Mouse (Mus musculus) midbrain, embryonic 12.5 days (tissue): ENCODE data around the gene Zc3h15. TPM values are rescaled to one million over a fixed set of nuclear protein-coding genes. Genes with fewer than 3 reads are reported as not detected.

ENCODE experiments used
- ATAC-seq: fragments of 200-750 bp; cut with Nextera tagmentation; 2 replicates; pipeline ENCODE4 v1.8.0; 2017; ENCODE audit warnings: low read depth, moderate TSS enrichment, moderate library complexity; ENCODE audit not compliant: low FRiP score
- H3K27ac ChIP-seq: fragments of 300-500 bp; sonication (generic); replicated peaks from 2 replicates; pipeline ENCODE4 v1.5.1; 2016; ENCODE audit warnings: mild to moderate bottlenecking
- H3K27me3 ChIP-seq: fragments of 300-500 bp; sonication (generic); 2 replicates; pipeline ENCODE4 v1.6.1; 2016; ENCODE audit warnings: mild to moderate bottlenecking
- H3K36me3 ChIP-seq: fragments of 300-500 bp; sonication (generic); 2 replicates; pipeline ENCODE4 v1.6.1; 2016
- H3K4me1 ChIP-seq: fragments of 300-500 bp; sonication (generic); 2 replicates; pipeline ENCODE4 v1.6.1; 2016
- H3K4me2 ChIP-seq: fragments of 300-500 bp; sonication (generic); replicated peaks from 2 replicates; pipeline ENCODE4 v1.6.1; 2016; ENCODE audit warnings: mild to moderate bottlenecking, moderate library complexity
- H3K4me3 ChIP-seq: fragments of 300-500 bp; sonication (generic); 2 replicates; pipeline ENCODE4 v1.5.1; 2016; ENCODE audit warnings: mild to moderate bottlenecking
- H3K9ac ChIP-seq: fragments of 300-500 bp; sonication (generic); replicated peaks from 2 replicates; pipeline ENCODE4 v1.6.1; 2016; ENCODE audit warnings: mild to moderate bottlenecking, moderate library complexity
- H3K9me3 ChIP-seq: fragments of 300-500 bp; sonication (generic); 2 replicates; pipeline ENCODE4 v1.6.1; 2016; ENCODE audit warnings: mild to moderate bottlenecking
- WGBS: fragments of 180-500 bp; shearing (Covaris S2); methylation state at CpG from one replicate; pipeline ENCODE4 v1.1.7; 2016; 5-methylcytosine and 5-hydroxymethylcytosine counted together
- polyA plus RNA-seq: library from polyadenylated mRNA; unstranded; fragments of >200 nt; fragmentation: Nextera tagmentation; extraction: Ambion mirVana; gene quantifications from 2 replicates; pipeline ENCODE4 v1.2.1, GENCODE M21; 2016

Gene Zc3h15
- 180 and 184 TPM in 2 replicates for polyA plus RNA-seq

- WGBS = under 1% methylated on average over 98 of the region's 100 CpGs
- H3K4me3 ChIP-seq = peak within 1 kb of the TSS; percentile 97
- ATAC-seq = peak; percentile 99
- H3K9me3 ChIP-seq = no peaks in the 10 kb centered on the region
- peaks cover 22% of the 10 kb centered on the region; the same call in 1 of the 2 replicates for H3K4me1 ChIP-seq
- H3K9ac ChIP-seq = peak within 1 kb of the TSS; percentile 92
- peak within 1 kb of the TSS; percentile 80 for H3K4me2 ChIP-seq
- peak within 1 kb of the TSS; percentile 87 for H3K27ac ChIP-seq
- H3K27me3 ChIP-seq = no peaks in the 10 kb centered on the region
- no peaks in the 10 kb centered on the region for H3K36me3 ChIP-seq
Measured at GRCm38 (mm10) chr2:83644276-83645252, at the start of gene Zc3h15. Gene Zc3h15, plus strand, starts transcription at chr2:83644435.

DNA sequence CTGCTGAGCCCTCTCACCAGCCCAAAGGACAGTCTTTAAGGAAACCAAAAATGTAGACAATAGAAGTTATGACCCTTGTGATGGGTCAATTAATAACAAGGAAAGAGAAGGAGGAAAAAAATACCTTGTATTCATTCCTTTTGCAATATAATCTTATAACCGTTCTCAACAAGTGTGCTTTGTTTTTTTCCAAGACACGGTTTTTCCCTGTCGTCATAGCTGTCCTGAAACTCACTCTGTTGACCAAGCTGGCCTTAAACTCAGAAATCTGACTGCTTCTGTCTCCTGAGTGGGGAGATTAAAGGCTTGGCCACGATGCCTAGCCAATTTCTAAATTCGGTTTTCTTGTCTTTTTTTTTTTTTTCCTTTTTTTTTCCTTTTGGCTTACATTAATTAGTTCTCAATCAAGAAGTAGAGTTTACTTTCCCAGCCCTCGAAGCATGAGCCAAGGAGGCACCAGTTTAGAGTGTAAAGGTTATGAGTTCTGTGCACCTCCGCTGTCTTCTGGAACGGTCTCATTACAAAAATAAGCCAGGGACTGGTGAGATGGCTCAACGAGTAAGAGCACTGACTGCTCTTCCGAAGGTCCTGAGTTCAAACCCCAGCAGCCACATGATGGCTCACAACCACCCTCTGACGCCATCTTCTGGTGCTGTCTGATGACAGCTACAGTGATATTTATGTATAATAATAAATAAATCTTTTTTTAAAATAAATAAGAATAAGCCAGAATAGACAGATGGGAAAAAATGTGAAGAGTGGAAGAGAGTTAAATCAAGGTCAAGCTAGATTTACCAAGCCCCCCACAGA is 23.5 kb upstream of the Zc3h15 start:
- no peak for ATAC-seq
- H3K4me3 ChIP-seq = no peak overlapping the region
- no peak overlapping the region for H3K4me2 ChIP-seq
- H3K36me3 ChIP-seq = no peaks in the 10 kb centered on the region
- H3K9me3 ChIP-seq = no peaks in the 10 kb centered on the region
- no peak overlapping the region for H3K27ac ChIP-seq
- no peaks in the 10 kb centered on the region for H3K4me1 ChIP-seq
- 90% methylated on average over 11 of the region's 11 CpGs for WGBS
- H3K9ac ChIP-seq = no peak overlapping the region
- H3K27me3 ChIP-seq = no peaks in the 10 kb centered on the region

- WGBS = 87% methylated on average over 4 of the region's 4 CpGs
Measured at GRCm38 (mm10) chr2:83621511-83621910, 22.7 kb upstream of the Zc3h15 start.

GRCm38 (mm10) chr2:83622792-83623191 is 21.4 kb upstream of the Zc3h15 start:
- H3K4me2 ChIP-seq = no peak overlapping the region

More at GRCm38 (mm10) chr2:83621511-83621910, 22.7 kb upstream of the Zc3h15 start:
- Histone ChIP-seq H3K36me3 (no peaks in the 10 kb centered on the region), H3K4me1 (no peaks in the 10 kb centered on the region), H3K9ac (no peak overlapping the region), H3K4me3 (no peak overlapping the region), H3K9me3 (no peaks in the 10 kb centered on the region), H3K27ac (no peak overlapping the region), H3K4me2 (no peak overlapping the region), H3K27me3 (no peaks in the 10 kb centered on the region; the same call in 1 of the 2 replicates)
- no peak for ATAC-seq

DNA sequence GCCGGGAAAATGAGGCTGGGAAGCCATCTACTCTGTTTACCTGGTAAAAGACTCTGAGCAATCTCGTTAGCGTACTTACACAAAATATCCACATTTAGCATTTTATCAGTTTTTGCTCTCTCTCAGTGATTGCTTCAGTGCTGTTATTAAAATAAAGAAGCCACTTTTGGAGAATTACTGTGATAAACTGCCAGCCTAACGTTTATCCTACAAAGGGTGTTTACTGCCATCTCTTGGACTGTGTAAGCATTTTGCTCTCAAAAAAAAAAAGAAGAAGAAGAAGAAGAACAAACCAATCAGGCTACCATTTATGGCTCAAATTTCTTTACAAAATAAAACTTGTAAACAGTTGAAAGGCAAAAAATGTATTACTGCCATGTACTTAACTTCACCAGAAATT is 20.2 kb upstream of the Zc3h15 start:
- H3K9me3 ChIP-seq = no peaks in the 10 kb centered on the region
- ATAC-seq = no peak
- H3K36me3 ChIP-seq = no peaks in the 10 kb centered on the region
- WGBS = 81% methylated on average over 4 of the region's 4 CpGs
- H3K9ac ChIP-seq = no peak overlapping the region
- no peak overlapping the region for H3K4me3 ChIP-seq
- no peaks in the 10 kb centered on the region; the same call in 1 of the 2 replicates for H3K27me3 ChIP-seq
- no peaks in the 10 kb centered on the region for H3K4me1 ChIP-seq
- no peak overlapping the region for H3K27ac ChIP-seq
- no peak overlapping the region for H3K4me2 ChIP-seq

More at GRCm38 (mm10) chr2:83622792-83623191, 21.4 kb upstream of the Zc3h15 start:
- no peaks in the 10 kb centered on the region for H3K9me3 ChIP-seq
- 0 out of 2 replicates have a peak, but pooled peaks have one; percentile 44 for ATAC-seq
- H3K36me3 ChIP-seq = no peaks in the 10 kb centered on the region
- H3K27ac ChIP-seq = no peak overlapping the region
- WGBS = 57% methylated on average over 11 of the region's 11 CpGs
- no peak overlapping the region for H3K9ac ChIP-seq
- no peak overlapping the region for H3K4me3 ChIP-seq
- no peaks in the 10 kb centered on the region; the same call in 1 of the 2 replicates for H3K27me3 ChIP-seq
- H3K4me1 ChIP-seq = no peaks in the 10 kb centered on the region

- H3K4me3 ChIP-seq = no peak overlapping the region
- no peak overlapping the region for H3K27ac ChIP-seq
- no peaks in the 10 kb centered on the region for H3K4me1 ChIP-seq
- no peak overlapping the region for H3K9ac ChIP-seq
- WGBS = 35% methylated on average over 10 of the region's 10 CpGs
- H3K9me3 ChIP-seq = no peaks in the 10 kb centered on the region
- H3K27me3 ChIP-seq = no peaks in the 10 kb centered on the region; the same call in 1 of the 2 replicates
- H3K4me2 ChIP-seq = 0 out of 2 replicates have a peak overlapping the region, but pooled peaks have one; percentile 2
- H3K36me3 ChIP-seq = no peaks in the 10 kb centered on the region
- no peak for ATAC-seq
Measured at GRCm38 (mm10) chr2:83625226-83626108, 18.8 kb upstream of the Zc3h15 start.

- Histone ChIP-seq H3K4me1 (no peaks in the 10 kb centered on the region), H3K27ac (no peak overlapping the region), H3K27me3 (no peaks in the 10 kb centered on the region; the same call in 1 of the 2 replicates), H3K9ac (no peak overlapping the region), H3K36me3 (no peaks in the 10 kb centered on the region), H3K9me3 (no peaks in the 10 kb centered on the region), H3K4me3 (no peak overlapping the region), H3K4me2 (no peak overlapping the region)
- 87% methylated on average over 9 of the region's 9 CpGs for WGBS
- no peak for ATAC-seq
Measured at GRCm38 (mm10) chr2:83626881-83627280, 17.4 kb upstream of the Zc3h15 start.

DNA sequence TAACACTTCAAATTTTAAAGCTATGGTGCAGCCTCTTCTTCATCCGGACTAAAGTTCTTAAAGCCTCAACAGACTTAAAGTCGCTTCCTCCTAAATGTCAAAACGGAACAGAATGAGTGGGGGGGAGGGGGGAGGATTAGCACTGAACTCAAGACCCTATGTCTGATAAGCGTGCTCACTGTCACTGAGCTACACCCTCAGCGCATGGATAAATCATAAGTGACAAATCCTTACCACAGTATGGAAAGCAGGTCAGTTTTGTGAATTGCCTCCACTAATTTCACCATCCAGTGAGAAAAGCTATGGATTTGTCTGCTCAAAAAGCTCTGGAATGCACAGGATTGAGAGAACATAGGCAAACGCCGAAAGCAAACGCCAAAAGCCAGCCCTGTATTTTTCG is 16.7 kb upstream of the Zc3h15 start:
- no peaks in the 10 kb centered on the region for H3K9me3 ChIP-seq
- no peak overlapping the region for H3K9ac ChIP-seq
- peak; percentile 52; the same call in 1 of the 2 replicates for ATAC-seq
- no peak overlapping the region for H3K4me3 ChIP-seq
- no peak overlapping the region for H3K4me2 ChIP-seq
- H3K27ac ChIP-seq = no peak overlapping the region
- H3K4me1 ChIP-seq = no peaks in the 10 kb centered on the region
- no peaks in the 10 kb centered on the region; the same call in 1 of the 2 replicates for H3K27me3 ChIP-seq
- no peaks in the 10 kb centered on the region for H3K36me3 ChIP-seq
- WGBS = 52% methylated on average over 9 of the region's 9 CpGs

- peak; percentile 53 for ATAC-seq
Measured at GRCm38 (mm10) chr2:83627932-83628331, 16.3 kb upstream of the Zc3h15 start.

DNA sequence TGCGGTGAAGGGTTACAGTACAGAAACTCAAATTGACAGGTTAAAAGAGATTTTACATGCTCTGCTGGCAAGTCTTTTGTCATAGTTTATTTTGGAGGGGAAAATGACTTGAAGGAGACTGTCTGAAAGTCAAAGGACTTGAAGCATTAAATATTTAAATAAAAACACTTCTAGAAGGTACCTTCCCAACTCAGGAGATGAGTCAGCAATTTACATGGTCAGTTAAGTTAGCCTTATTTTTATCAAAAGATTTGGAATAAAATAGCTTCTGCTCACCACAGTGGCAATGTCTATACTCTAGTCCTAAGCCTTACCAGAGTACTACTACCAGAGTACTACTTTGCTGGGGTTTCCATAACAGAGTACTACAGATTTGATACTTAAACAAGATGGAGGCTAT is 2.2 kb upstream of the Zc3h15 start:
- Histone ChIP-seq H3K36me3 (no peaks in the 10 kb centered on the region), H3K4me3 (no peak overlapping the region), H3K27ac (no peak overlapping the region), H3K9me3 (no peaks in the 10 kb centered on the region), H3K9ac (no peak overlapping the region), H3K4me1 (peaks cover 14% of the 10 kb centered on the region; the same call in 1 of the 2 replicates), H3K27me3 (no peaks in the 10 kb centered on the region), H3K4me2 (no peak overlapping the region)
- WGBS = 96% methylated on average over 1 of the region's 1 CpGs
- ATAC-seq = no peak

More at GRCm38 (mm10) chr2:83627932-83628331, 16.3 kb upstream of the Zc3h15 start:
- H3K4me3 ChIP-seq = no peak overlapping the region
- 82% methylated on average over 6 of the region's 6 CpGs for WGBS
- no peak overlapping the region for H3K27ac ChIP-seq
- no peak overlapping the region for H3K9ac ChIP-seq
- H3K27me3 ChIP-seq = no peaks in the 10 kb centered on the region; the same call in 1 of the 2 replicates
- no peaks in the 10 kb centered on the region for H3K9me3 ChIP-seq
- no peaks in the 10 kb centered on the region for H3K4me1 ChIP-seq
- H3K4me2 ChIP-seq = no peak overlapping the region
- H3K36me3 ChIP-seq = no peaks in the 10 kb centered on the region

DNA sequence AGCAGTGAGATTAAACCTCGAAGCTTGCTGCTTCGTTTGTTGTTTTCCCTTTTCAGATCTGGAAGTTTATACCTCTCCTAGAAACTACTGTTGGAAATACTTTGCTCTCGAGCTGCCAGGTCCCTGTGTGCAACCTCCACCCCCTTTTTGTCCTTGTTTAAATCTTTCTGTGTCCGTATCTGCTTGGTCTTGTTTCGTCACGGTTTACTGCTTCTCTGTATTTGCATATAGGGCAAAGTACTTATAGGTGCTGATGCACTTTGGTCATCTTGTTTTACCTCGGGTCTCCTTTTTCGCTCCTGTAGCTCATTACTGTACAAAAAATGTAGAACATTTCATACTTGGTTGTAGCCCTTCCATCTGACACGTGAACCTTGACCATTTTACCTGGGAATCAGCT is 4.7 kb downstream of the Zc3h15 start:
- 85% methylated on average over 9 of the region's 9 CpGs for WGBS
- Histone ChIP-seq H3K27ac (no peak overlapping the region), H3K9ac (no peak overlapping the region), H3K36me3 (no peaks in the 10 kb centered on the region), H3K4me1 (peaks cover 19% of the 10 kb centered on the region; the same call in 1 of the 2 replicates), H3K27me3 (no peaks in the 10 kb centered on the region), H3K4me3 (no peak overlapping the region), H3K9me3 (no peaks in the 10 kb centered on the region), H3K4me2 (no peak overlapping the region)
- no peak for ATAC-seq
